Mouse (Mus musculus): ENCODE results near the gene Mgat4e.

The Mgat4e gene

DNA sequence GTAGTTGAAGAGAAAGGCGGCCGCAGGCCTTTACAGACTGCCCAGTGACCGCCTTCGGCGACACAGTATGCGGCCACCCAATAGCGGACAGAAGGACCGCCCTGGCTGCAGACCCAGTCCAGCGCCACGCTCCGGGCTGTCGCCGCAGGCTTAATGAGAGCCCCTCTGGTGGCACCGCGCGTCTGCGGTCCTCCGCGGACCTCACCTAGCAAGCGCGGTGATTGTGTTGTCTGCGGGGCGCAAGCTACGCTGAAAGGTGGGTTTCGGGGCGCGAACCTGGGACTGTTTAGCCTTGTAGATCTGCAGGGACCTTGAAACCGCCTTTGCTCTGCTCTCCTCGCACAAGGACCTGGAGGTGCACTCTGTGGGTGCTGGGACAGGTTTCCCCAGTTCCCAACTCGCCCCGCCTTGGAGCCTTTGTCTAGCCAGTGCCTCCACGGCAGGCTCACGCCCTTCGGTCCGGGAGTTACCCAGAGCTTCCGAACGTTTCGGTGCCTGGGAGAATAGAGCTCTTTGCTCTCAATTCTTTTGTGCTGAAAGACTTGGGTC is 36.1 kb downstream of the Mgat4e start:
- no peak for DNase-seq (ENCODE audit: low read depth)

DNA sequence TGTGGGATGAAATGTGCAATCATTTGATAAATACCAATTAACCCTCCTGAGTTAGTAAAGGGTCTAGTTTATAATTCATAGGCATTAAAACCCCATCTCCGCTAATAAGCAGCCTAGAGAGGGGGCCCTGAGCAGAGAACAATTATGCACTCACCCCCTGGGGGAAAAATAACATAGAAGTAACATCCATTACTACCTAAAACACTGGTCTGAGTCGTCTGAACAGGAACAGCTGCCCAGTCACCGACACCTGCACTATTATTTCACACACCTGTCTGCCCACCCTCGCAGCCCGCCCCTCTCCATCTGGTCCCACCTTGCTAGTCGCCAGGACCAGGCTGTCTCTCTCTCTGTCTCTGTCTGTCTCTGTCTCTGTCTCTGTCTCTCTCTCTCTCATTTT is 36.9 kb downstream of the Mgat4e start:
- DNase-seq (ENCODE audit: low read depth), result no peak

DNA sequence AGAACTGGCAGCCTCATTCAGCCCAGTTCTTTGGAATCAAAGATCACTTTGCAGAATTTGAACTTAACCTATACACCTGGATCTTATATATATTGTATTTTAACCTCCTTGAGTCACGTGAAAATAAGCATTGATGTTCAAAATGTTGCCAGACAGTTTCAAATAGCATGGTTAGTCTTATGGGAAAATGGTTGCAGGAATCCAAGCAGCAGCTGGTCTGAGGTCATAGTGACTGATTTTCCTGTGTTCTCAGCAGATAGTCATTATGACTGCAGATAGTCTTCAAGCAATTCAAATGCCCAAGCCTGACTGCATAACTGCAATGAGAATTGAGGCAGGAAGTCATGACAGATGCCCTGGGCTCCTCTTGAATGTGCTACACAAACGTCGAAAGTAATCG is 37.3 kb downstream of the Mgat4e start:
- peak; percentile 50 for DNase-seq (ENCODE audit: low read depth)

GRCm38 (mm10) chr1:134510018-134510417 is 39.5 kb downstream of the Mgat4e start:
- DNase-seq (ENCODE audit: low read depth), result no peak

DNA sequence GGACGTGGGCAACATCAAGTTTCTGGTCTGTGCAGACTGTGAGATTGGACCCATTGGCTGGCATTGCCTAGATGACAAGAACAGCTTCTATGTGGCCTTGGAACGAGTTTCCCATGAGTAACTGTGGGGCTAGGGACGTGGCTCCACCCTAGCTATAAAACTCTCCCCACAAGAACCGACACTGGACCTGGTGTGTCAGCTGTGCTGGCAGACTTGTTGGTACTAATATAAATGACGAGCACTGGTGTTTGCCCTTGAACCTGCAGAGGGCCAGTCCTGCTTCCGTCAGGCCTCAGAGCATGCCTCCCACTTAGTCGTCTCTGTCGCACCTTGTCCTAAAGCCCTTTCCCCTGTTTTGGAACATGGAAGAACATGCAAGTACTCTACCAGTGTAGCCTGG is 43.3 kb downstream of the Mgat4e start:
- no peak for DNase-seq (ENCODE audit: low read depth)

DNA sequence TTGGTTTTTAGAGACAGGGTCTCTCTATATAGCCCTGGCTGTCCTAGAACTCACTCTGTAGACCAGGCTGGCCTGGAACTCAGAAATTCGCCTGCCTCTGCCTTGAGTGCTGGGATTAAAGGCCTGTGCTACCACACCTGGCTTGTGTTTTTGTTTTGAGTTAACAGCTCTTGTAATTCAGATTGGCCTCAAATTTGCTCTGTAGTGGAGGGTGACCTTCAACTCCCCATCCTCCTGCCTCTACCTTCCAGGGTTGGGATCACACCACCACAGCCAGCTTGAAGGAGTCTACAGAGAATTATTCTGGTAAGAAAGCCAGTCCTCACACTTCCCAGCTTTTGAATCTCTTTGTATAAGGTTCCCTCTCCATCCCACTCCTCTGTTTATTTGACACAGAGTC is 48.6 kb downstream of the Mgat4e start:
- no peak for DNase-seq (ENCODE audit: low read depth)

- no peak for DNase-seq (ENCODE audit: low read depth)
These were observed 53.5 kb downstream of the Mgat4e start for GRCm38 (mm10) chr1:134495991-134496390.

- DNase-seq (ENCODE audit: low read depth), result no peak
These were observed 54.3 kb downstream of the Mgat4e start for GRCm38 (mm10) chr1:134495216-134495539.

GRCm38 (mm10) chr1:134494428-134495215 is 54.9 kb downstream of the Mgat4e start, which contains the start of gene Rabif:
TSS of gene Rabif (plus strand) at chr1:134494648.
- peak; percentile 99 for DNase-seq (ENCODE audit: low read depth)

GRCm38 (mm10) chr1:134493956-134494355 is 55.5 kb downstream of the Mgat4e start:
- DNase-seq (ENCODE audit: low read depth), result no peak

DNA sequence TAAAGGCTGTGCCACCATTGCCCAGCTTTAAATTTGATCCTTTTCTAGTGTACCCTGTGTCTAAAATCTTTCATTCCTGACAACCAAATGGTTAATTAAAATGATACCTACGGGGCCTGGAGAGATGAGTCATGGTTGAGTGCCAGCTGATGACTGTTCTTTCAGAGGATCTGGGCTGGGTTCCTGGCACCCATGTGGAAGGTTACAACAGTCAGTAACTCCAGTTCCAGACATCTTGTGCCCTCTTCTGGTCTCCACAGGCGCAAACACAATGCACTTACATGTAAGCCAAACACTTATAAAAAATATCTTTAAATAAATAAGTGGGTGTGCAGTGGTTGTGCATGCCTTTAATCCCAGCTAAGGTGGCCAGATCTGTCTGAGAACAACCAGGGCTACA is 56.0 kb downstream of the Mgat4e start:
- DNase-seq (ENCODE audit: low read depth), result peak; percentile 58

- DNase-seq (ENCODE audit: low read depth), result no peak
These were observed 57.2 kb downstream of the Mgat4e start for GRCm38 (mm10) chr1:134492276-134492675.

Data from NIH3T3 (cell line).